Mouse (Mus musculus) adrenal gland, postnatal 10 days (tissue): ENCODE data around the gene Agk. TPM values are rescaled to one million over a fixed set of nuclear protein-coding genes. Genes with fewer than 3 reads are reported as not detected.

Experiments
- DNase-seq: peaks from one replicate; pipeline ENCODE4 v3.0.0; 2021; ENCODE audit warnings: mixed read lengths
- total RNA-seq, 2 experiments: library from RNA; stranded (reverse); gene quantifications; 2 replicates each; pipeline ENCODE4 v1.2.3; 2021

The Agk gene
- total RNA-seq, 2 experiments from 2014 or later: 32.3 to 39.3 TPM

GRCm38 (mm10) chr6:40443281-40443928 lies 118.4 kb downstream of the Agk start:
- no peak for DNase-seq

Other genes starting within 250 kb of the Agk start
- 10 to 100 TPM; 14.0 to 16.4 TPM for gene E330009J07Rik, start 111.0 kb downstream of the Agk start, total RNA-seq
- gene Wee2, start 113.9 kb downstream of the Agk start, total RNA-seq: not detected
- gene Ssbp1, start 146.2 kb downstream of the Agk start, total RNA-seq: 10 to 100 TPM; 56.9 to 70.5 TPM
- not detected for gene Tas2r137, start 166.1 kb downstream of the Agk start, total RNA-seq
- not detected for gene Tas2r108, start 168.4 kb downstream of the Agk start, total RNA-seq
- gene Prss37, start 194.3 kb downstream of the Agk start, total RNA-seq: not detected
- gene Olfr461, start 229.9 kb downstream of the Agk start, total RNA-seq: not detected
- not detected for gene Olfr460, start 244.3 kb downstream of the Agk start, total RNA-seq